Mouse (Mus musculus) naive thymus-derived CD4-positive, alpha-beta T cell, adult 5 months (primary cell): Measurements from ENCODE around the gene Rcc1l. TPM values are rescaled to one million over a fixed set of nuclear protein-coding genes. Genes with fewer than 3 reads are reported as not detected.

Experiments used
- polyA plus RNA-seq: library from polyadenylated mRNA; unstranded; fragments of 100-300 nt; shearing (Covaris generic); gene quantifications from one replicate; pipeline ENCODE4 v1.2.1, GENCODE M21; 2017

The Rcc1l gene
- 27.3 TPM for polyA plus RNA-seq

GRCm38 (mm10) chr5:134176169-134176881 lies at the start of gene Rcc1l:
Gene Rcc1l, minus strand, starts transcription at chr5:134176774.

GRCm38 (mm10) chr5:134183880-134184808 lies 7.6 kb upstream of the Rcc1l start, which contains the start of gene Gtf2ird2:
Gene Gtf2ird2, plus strand, starts transcription at chr5:134184019.

GRCm38 (mm10) chr5:134099496-134100211 lies 76.9 kb downstream of the Rcc1l start, which contains the start of gene Castor2:
Gene Castor2, plus strand, starts transcription at chr5:134099711.

Other genes starting within 250 kb of the Rcc1l start
- gene Castor2, start 77.1 kb downstream of the Rcc1l start, polyA plus RNA-seq: 6.6 TPM
- gene Gtf2ird2, start 7.2 kb upstream of the Rcc1l start, polyA plus RNA-seq: 18.4 TPM
- 4.6 TPM for gene Ncf1, start 52.9 kb upstream of the Rcc1l start, polyA plus RNA-seq
- 450 TPM for gene Gtf2i, start 138.0 kb upstream of the Rcc1l start, polyA plus RNA-seq